Mouse (Mus musculus) mouse embryonic stem cell (cell line): ENCODE results near the gene Nxn.

Source experiments
- in situ Hi-C, 2 experiments: fragments of 300-500 bp; cut with MboI; formaldehyde crosslinking; loops; 1 replicate in 1 of 2; 3 replicates in 1 of 2; pipeline ENCODE4 v1.14.3; 2019 to 2020; ENCODE audit warnings: low sequenced_read_pairs in 2 of 2, low pct_unique_long_range_greater_than_20kb in 1 of 2, mixed read lengths in 1 of 2; ENCODE audit not compliant: unreplicated experiment in 1 of 2

Gene Nxn

GRCm38 (mm10) chr11:76258511-76258910, 140.4 kb downstream of the Nxn start:
- in situ Hi-C loops: no loop called here

GRCm38 (mm10) chr11:76257386-76257785, 141.6 kb downstream of the Nxn start:
- in situ Hi-C loops: no loop called here

- in situ Hi-C loops: no loop called here
Measured at GRCm38 (mm10) chr11:76256129-76256528, 142.8 kb downstream of the Nxn start.

- in situ Hi-C loops: no loop called here
Measured at GRCm38 (mm10) chr11:76255431-76256001, 143.4 kb downstream of the Nxn start.

GRCm38 (mm10) chr11:76253918-76254264, 145.0 kb downstream of the Nxn start:
- in situ Hi-C loops: loop anchor here (5.0 kb wide), 2 partner anchors 143 to 148 kb away; partner anchors contain the start of gene Nxn (in 1 of the 2)

- in situ Hi-C loops: loop anchor here (5.0 kb wide), 2 partner anchors 144 to 149 kb away; partner anchors contain the start of gene Nxn (in 1 of the 2)
Measured at GRCm38 (mm10) chr11:76253145-76253917, 145.6 kb downstream of the Nxn start.

- in situ Hi-C loops: loop anchor here (5.0 kb wide), 2 partner anchors 145 to 150 kb away; partner anchors contain the start of gene Nxn (in 1 of the 2)
Measured at GRCm38 (mm10) chr11:76252036-76252435, 146.9 kb downstream of the Nxn start.

GRCm38 (mm10) chr11:76247239-76247638, 151.7 kb downstream of the Nxn start:
- in situ Hi-C loops: no loop called here

- in situ Hi-C loops: no loop called here
Measured at GRCm38 (mm10) chr11:76246439-76246838, 152.5 kb downstream of the Nxn start.

GRCm38 (mm10) chr11:76243811-76244546, 155.0 kb downstream of the Nxn start:
- in situ Hi-C loops: no loop called here

GRCm38 (mm10) chr11:76242901-76243810, 155.8 kb downstream of the Nxn start, which contains the start of the genes Mrm3 and Glod4:
TSS of gene Mrm3 (plus strand) at chr11:76243715.
TSS of gene Glod4 (minus strand) at chr11:76243725.
- in situ Hi-C loops: no loop called here

GRCm38 (mm10) chr11:76239750-76240149, 159.2 kb downstream of the Nxn start:
- in situ Hi-C loops: no loop called here

GRCm38 (mm10) chr11:76236136-76236535, 162.8 kb downstream of the Nxn start:
- in situ Hi-C loops: no loop called here

- in situ Hi-C loops: no loop called here
Measured at GRCm38 (mm10) chr11:76225051-76225450, 173.9 kb downstream of the Nxn start.

GRCm38 (mm10) chr11:76224631-76225030, 174.3 kb downstream of the Nxn start:
- in situ Hi-C loops: no loop called here

GRCm38 (mm10) chr11:76217390-76217800, 181.5 kb downstream of the Nxn start, which contains the start of the genes Dbil5 and Gemin4:
TSS of gene Dbil5 (plus strand) at chr11:76217608.
TSS of gene Gemin4 (minus strand) at chr11:76217664.
- in situ Hi-C loops: no loop called here

GRCm38 (mm10) chr11:76216681-76217389, 182.1 kb downstream of the Nxn start:
- in situ Hi-C loops: no loop called here
